Mouse (Mus musculus) limb, embryonic 14.5 days (tissue): ENCODE results near the gene Zmiz1. TPM values are rescaled to one million over a fixed set of nuclear protein-coding genes. Genes with fewer than 3 reads are reported as not detected.

ENCODE experiments used
- ATAC-seq: fragments of 200-750 bp; cut with Nextera tagmentation; 2 replicates; pipeline ENCODE4 v1.8.0; 2017; ENCODE audit warnings: low read depth, moderate number of reproducible peaks, moderate TSS enrichment; ENCODE audit not compliant: low FRiP score
- DNase-seq: peaks from one replicate; pipeline ENCODE4 v3.0.0-alpha.2; 2015; ENCODE audit warnings: low spot score
- H3K27ac ChIP-seq: fragments of 300-500 bp; sonication (generic); replicated peaks from 2 replicates; pipeline ENCODE4 v1.5.1; 2014; ENCODE audit warnings: low read depth, mild to moderate bottlenecking, low read length, moderate library complexity, mixed read lengths
- H3K27me3 ChIP-seq: fragments of 300-500 bp; sonication (generic); 2 replicates; pipeline ENCODE4 v1.6.1; 2014; ENCODE audit warnings: low read length, mixed read lengths; ENCODE audit not compliant: control insufficient read depth, insufficient read depth
- H3K36me3 ChIP-seq: fragments of 300-500 bp; sonication (generic); 2 replicates; pipeline ENCODE4 v1.6.1; 2014; ENCODE audit warnings: mild to moderate bottlenecking, low read length, moderate library complexity, mixed read lengths; ENCODE audit not compliant: control insufficient read depth, insufficient read depth
- H3K4me1 ChIP-seq: fragments of 300-500 bp; sonication (generic); 2 replicates; pipeline ENCODE4 v1.6.1; 2014; ENCODE audit warnings: antibody characterized with exemption, low read length, mixed read lengths; ENCODE audit not compliant: control insufficient read depth, insufficient read depth
- H3K4me2 ChIP-seq: fragments of 300-500 bp; sonication (generic); replicated peaks from 2 replicates; pipeline ENCODE4 v1.6.1; 2014; ENCODE audit warnings: low read depth, mild to moderate bottlenecking, low read length, moderate library complexity; ENCODE audit not compliant: severe bottlenecking
- H3K4me3 ChIP-seq: fragments of 300-500 bp; sonication (generic); replicated peaks from 2 replicates; pipeline ENCODE4 v1.5.1; 2014; ENCODE audit warnings: low read length
- H3K9ac ChIP-seq: fragments of 300-500 bp; sonication (generic); 2 replicates; pipeline ENCODE4 v1.6.1; 2014; ENCODE audit warnings: mild to moderate bottlenecking, low read depth, low read length, moderate library complexity; ENCODE audit not compliant: severe bottlenecking
- H3K9me3 ChIP-seq: fragments of 300-500 bp; sonication (generic); 2 replicates; pipeline ENCODE4 v1.6.1; 2016; ENCODE audit warnings: low read length; ENCODE audit not compliant: control insufficient read depth
- POLR2A ChIP-seq: fragments of 200-500 bp; IDR thresholded peaks from 2 replicates; pipeline ENCODE4 v1.8.0; 2012; ENCODE audit warnings: inconsistent platforms, mild to moderate bottlenecking, moderate library complexity, borderline replicate concordance; ENCODE audit not compliant: insufficient read depth, insufficient read length; ENCODE audit errors: extremely low read depth
- WGBS: fragments of 180-500 bp; shearing (Covaris S2); extraction: QIAGEN DNeasy Blood & Tissue Kit; methylation state at CpG from one replicate; pipeline ENCODE4 v1.1.7; 2014; 5-methylcytosine and 5-hydroxymethylcytosine counted together
- polyA plus RNA-seq, 2 experiments: library from polyadenylated mRNA; depleted of rRNA in 1 of 2; stranded (reverse) in 1 of 2; unstranded in 1 of 2; fragments of >200 nt; fragmentation: Nextera tagmentation in 1 of 2; extraction: Ambion mirVana in 1 of 2; gene quantifications; 2 replicates each; pipeline versions ENCODE4 v1.2.1 to v1.2.3; 2012 to 2014

Zmiz1 gene
- polyA plus RNA-seq, 2 experiments = 61.8 to 81.2 TPM

DNA sequence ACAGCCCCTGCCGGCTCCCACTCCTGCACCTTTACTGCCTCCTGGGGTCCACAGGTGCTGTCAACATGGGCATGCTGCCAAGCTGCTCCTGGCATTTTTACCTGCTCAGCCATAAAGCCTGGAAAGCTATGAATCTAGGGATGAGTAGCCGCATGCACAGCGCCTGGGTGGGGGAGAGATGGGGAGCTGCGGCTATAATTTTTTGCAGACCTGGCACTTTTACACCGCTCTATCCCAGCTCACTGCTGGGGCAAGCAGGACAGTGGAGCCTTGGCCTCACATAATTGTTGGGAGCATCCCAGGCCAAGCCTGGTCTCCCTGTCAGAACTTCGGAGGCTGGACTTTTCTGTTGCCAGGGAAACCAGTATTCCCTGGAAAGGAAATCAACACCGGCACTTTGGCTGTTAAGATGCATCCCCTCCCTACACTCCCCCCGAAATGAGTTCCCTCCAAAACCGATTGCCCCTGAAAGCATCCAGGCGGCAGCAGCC is 96.4 kb downstream of the Zmiz1 start:
- ATAC-seq (peak; percentile 39; the same call in 1 of the 2 replicates), DNase-seq (peak; percentile 28)
- 4% methylated on average over 10 of the region's 10 CpGs for WGBS
- peaks cover 36% of the 10 kb centered on the region for H3K36me3 ChIP-seq
- peaks cover 43% of the 10 kb centered on the region for H3K4me1 ChIP-seq
- H3K4me3 ChIP-seq = no peak overlapping the region
- no peak for TF ChIP-seq POLR2A
- H3K27me3 ChIP-seq = no peaks in the 10 kb centered on the region
- peak overlapping the region; percentile 50; the same call in 1 of the 2 replicates for H3K27ac ChIP-seq
- H3K9me3 ChIP-seq = no peaks in the 10 kb centered on the region
- H3K4me2 ChIP-seq = no peak overlapping the region
- 0 out of 2 replicates have a peak overlapping the region, but pooled peaks have one; percentile 31 for H3K9ac ChIP-seq

DNA sequence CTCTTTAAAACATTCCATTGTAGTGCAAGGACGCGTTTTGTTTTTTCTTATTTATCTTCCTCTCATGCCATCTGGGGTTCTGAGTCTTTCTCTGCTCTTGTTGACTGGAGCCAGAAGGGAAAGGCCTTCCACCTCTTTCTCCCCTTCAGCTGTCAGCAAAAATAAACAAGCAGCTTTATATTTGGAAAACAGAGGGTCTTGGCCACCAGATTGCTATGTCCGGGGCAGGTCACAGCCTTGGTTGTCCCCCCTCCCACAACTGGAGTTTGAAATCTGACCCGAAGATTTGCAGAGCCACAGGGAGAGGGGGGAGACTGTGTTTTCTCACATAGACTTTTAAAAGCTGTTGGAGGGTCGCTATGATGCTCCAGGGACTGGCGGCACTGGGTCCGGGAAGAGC is 96.9 kb downstream of the Zmiz1 start:
- H3K4me3 ChIP-seq = no peak overlapping the region
- H3K9me3 ChIP-seq = no peaks in the 10 kb centered on the region
- no peak for DNase-seq
- ATAC-seq = no peak
- whole genome bisulfite sequencing = 8% methylated on average over 7 of the region's 7 CpGs
- peak overlapping the region; percentile 50; the same call in 1 of the 2 replicates for H3K27ac ChIP-seq
- H3K9ac ChIP-seq = no peak overlapping the region
- H3K36me3 ChIP-seq = peaks cover 37% of the 10 kb centered on the region
- H3K4me2 ChIP-seq = no peak overlapping the region
- TF ChIP-seq POLR2A = no peak
- H3K4me1 ChIP-seq = peaks cover 38% of the 10 kb centered on the region
- H3K27me3 ChIP-seq = no peaks in the 10 kb centered on the region

DNA sequence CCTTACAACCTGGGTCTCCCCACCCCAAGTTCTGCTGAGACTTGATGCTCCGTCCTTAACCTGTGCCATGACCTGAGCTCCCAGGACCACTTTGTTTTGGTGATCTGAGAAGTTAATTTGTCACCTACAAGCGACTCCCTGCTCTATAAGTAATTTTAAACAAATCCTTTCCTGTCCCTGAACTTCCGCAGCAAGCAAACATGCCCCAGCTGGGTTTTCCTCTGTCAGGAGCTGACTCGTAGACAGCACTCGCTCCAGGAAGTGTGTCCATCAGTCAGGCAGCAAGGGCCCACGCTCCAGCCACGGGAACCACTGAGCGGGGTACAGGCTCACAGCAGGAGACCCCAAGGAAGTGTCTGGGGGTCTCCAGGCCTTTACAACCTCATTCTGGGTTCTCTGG is 98.0 kb downstream of the Zmiz1 start:
- Histone ChIP-seq H3K9me3 (no peaks in the 10 kb centered on the region), H3K27ac (0 out of 2 replicates have a peak overlapping the region, but pooled peaks have one; percentile 3), H3K4me1 (peaks cover 39% of the 10 kb centered on the region), H3K27me3 (no peaks in the 10 kb centered on the region), H3K36me3 (peaks cover 34% of the 10 kb centered on the region), H3K9ac (no peak overlapping the region), H3K4me2 (no peak overlapping the region), H3K4me3 (no peak overlapping the region)
- no peak for DNase-seq
- TF ChIP-seq POLR2A = no peak
- ATAC-seq = no peak
- WGBS = 31% methylated on average over 8 of the region's 8 CpGs

DNA sequence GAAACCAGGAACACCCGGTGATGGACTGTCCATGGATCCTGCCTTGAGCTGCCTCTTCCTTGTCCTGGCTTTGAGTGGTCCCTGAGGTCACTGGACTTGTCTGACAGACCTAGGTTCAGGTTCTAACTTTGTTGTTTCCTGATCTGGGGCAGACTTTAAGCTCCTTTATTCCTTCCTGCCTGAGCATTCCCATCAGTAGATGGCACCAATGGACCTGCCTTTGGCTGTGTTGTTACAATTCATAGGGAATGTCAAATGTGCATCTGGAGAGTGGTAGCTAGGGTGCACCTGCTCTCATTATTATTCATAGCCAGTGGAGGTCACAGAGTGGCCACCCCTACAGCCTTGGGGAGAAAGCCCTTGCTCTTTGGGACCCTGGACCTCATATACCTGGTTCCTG is 99.5 kb downstream of the Zmiz1 start:
- DNase-seq (no peak), ATAC-seq (no peak)
- no peak for TF ChIP-seq POLR2A
- no peak overlapping the region for H3K27ac ChIP-seq
- no peaks in the 10 kb centered on the region for H3K27me3 ChIP-seq
- H3K9ac ChIP-seq = no peak overlapping the region
- H3K4me3 ChIP-seq = no peak overlapping the region
- WGBS = 92% methylated on average over 1 of the region's 1 CpGs
- no peaks in the 10 kb centered on the region for H3K9me3 ChIP-seq
- H3K4me2 ChIP-seq = no peak overlapping the region
- peaks cover 47% of the 10 kb centered on the region for H3K4me1 ChIP-seq
- H3K36me3 ChIP-seq = peaks cover 36% of the 10 kb centered on the region

DNA sequence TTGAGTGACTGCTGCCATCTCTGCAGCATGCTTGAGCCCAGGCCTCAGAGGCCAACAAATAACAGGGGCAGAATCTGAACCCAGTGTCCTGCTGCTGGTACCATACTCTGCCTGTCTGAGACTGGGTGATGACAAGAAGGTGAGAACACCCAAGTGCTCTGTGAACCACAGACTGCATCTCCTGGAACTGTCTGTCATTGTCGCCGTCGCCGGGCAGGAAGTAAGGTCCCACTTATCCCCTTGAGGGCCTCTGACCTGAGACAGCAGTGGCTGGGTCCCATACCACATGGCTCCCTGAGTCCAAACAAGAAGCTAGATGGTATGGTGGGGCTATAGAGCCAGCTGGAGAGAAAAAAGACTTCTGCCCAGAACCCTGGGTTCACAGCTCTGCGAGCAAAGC is 100.9 kb downstream of the Zmiz1 start:
- no peaks in the 10 kb centered on the region for H3K27me3 ChIP-seq
- 78% methylated on average over 5 of the region's 5 CpGs for WGBS
- TF ChIP-seq POLR2A = no peak
- H3K36me3 ChIP-seq = peaks cover 34% of the 10 kb centered on the region
- no peak for ATAC-seq
- no peak overlapping the region for H3K4me2 ChIP-seq
- H3K4me3 ChIP-seq = no peak overlapping the region
- peaks cover 50% of the 10 kb centered on the region for H3K4me1 ChIP-seq
- DNase-seq = no peak
- no peak overlapping the region for H3K9ac ChIP-seq
- no peaks in the 10 kb centered on the region for H3K9me3 ChIP-seq
- no peak overlapping the region for H3K27ac ChIP-seq

DNA sequence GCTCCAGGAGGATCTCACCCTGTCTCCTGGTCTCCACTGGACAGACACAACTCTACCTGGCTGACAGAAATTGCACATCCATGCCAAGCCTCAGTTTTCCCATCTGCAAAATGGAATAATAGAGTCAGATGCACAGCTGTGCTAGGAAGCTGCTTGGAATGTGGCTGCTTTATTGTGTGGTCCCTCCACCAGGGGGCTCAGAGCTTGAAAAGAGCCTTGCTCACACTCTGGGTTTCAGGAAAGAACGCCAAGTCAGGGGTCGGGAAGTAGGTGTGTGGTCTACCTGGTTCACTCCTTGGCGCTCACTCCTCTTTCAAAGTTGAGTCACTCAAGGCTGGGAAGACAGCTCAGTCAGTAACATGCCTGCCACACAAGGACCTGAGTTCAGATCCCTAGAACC is 101.9 kb downstream of the Zmiz1 start:
- H3K36me3 ChIP-seq = peaks cover 34% of the 10 kb centered on the region
- H3K27me3 ChIP-seq = no peaks in the 10 kb centered on the region
- no peaks in the 10 kb centered on the region for H3K9me3 ChIP-seq
- DNase-seq = no peak
- H3K4me2 ChIP-seq = no peak overlapping the region
- H3K4me1 ChIP-seq = peaks cover 48% of the 10 kb centered on the region
- no peak for TF ChIP-seq POLR2A
- no peak overlapping the region for H3K9ac ChIP-seq
- H3K27ac ChIP-seq = no peak overlapping the region
- 84% methylated on average over 3 of the region's 3 CpGs for WGBS
- H3K4me3 ChIP-seq = no peak overlapping the region
- ATAC-seq = no peak
